Mouse (Mus musculus) liver, embryonic 13.5 days (tissue): ENCODE data around the gene Cfap74. TPM values are rescaled to one million over a fixed set of nuclear protein-coding genes. Genes with fewer than 3 reads are reported as not detected.

Source experiments
- ATAC-seq: fragments of 200-750 bp; cut with Nextera tagmentation; 2 replicates; pipeline ENCODE4 v1.8.0; 2017; ENCODE audit warnings: low read depth, mild to moderate bottlenecking, moderate number of reproducible peaks, moderate library complexity
- DNase-seq: peaks from one replicate; pipeline ENCODE4 v3.0.0; 2022
- H3K27ac ChIP-seq: fragments of 300-500 bp; sonication (generic); 2 replicates; pipeline ENCODE4 v1.5.1; 2015; ENCODE audit warnings: moderate library complexity, mild to moderate bottlenecking, inconsistent platforms
- H3K27me3 ChIP-seq: fragments of 300-500 bp; sonication (generic); 2 replicates; pipeline ENCODE4 v1.6.1; 2015; ENCODE audit warnings: mild to moderate bottlenecking, inconsistent platforms
- H3K36me3 ChIP-seq: fragments of 300-500 bp; sonication (generic); 2 replicates; pipeline ENCODE4 v1.6.1; 2015; ENCODE audit warnings: mild to moderate bottlenecking, inconsistent platforms
- H3K4me1 ChIP-seq: fragments of 300-500 bp; sonication (generic); replicated peaks from 2 replicates; pipeline ENCODE4 v1.6.1; 2015; ENCODE audit warnings: inconsistent platforms
- H3K4me2 ChIP-seq: fragments of 300-500 bp; sonication (generic); 2 replicates; pipeline ENCODE4 v1.6.1; 2015; ENCODE audit warnings: inconsistent platforms, mild to moderate bottlenecking, moderate library complexity
- H3K4me3 ChIP-seq: fragments of 300-500 bp; sonication (generic); replicated peaks from 2 replicates; pipeline ENCODE4 v1.5.1; 2015; ENCODE audit warnings: mild to moderate bottlenecking, inconsistent platforms
- H3K9ac ChIP-seq: fragments of 300-500 bp; sonication (generic); 2 replicates; pipeline ENCODE4 v1.6.1; 2015; ENCODE audit warnings: mild to moderate bottlenecking, inconsistent platforms
- H3K9me3 ChIP-seq: fragments of 300-500 bp; sonication (generic); replicated peaks from 2 replicates; pipeline ENCODE4 v1.6.1; 2016; ENCODE audit warnings: inconsistent platforms
- WGBS: fragments of 180-500 bp; shearing (Covaris S2); methylation state at CpG from one replicate; pipeline ENCODE4 v1.1.7; 2015; ENCODE audit not compliant: insufficient replicate concordance; 5-methylcytosine and 5-hydroxymethylcytosine counted together
- polyA plus RNA-seq: library from polyadenylated mRNA; unstranded; fragments of >200 nt; fragmentation: Nextera tagmentation; extraction: Ambion mirVana; gene quantifications from 2 replicates; pipeline ENCODE4 v1.2.1, GENCODE M21; 2015

Gene Cfap74
- 0.09 and 0.13 TPM in 2 replicates for polyA plus RNA-seq

GRCm38 (mm10) chr4:155409058-155409776, at the start of gene Cfap74:
Cfap74 (plus strand) TSS chr4:155409190.
- peak; percentile 41; the same call in 1 of the 2 replicates for ATAC-seq
- WGBS: 3% methylated on average over 35 of the region's 35 CpGs
- H3K36me3 ChIP-seq: no peaks in the 10 kb centered on the region
- H3K4me2 ChIP-seq: peak within 1 kb of the TSS; percentile 53
- no peaks in the 10 kb centered on the region for H3K9me3 ChIP-seq
- H3K4me1 ChIP-seq: peaks cover 3% of the 10 kb centered on the region; the same call in 1 of the 2 replicates
- DNase-seq: no peak
- peak within 1 kb of the TSS; percentile 37 for H3K4me3 ChIP-seq
- H3K27me3 ChIP-seq: peaks cover 22% of the 10 kb centered on the region
- no peak within 1 kb of the TSS for H3K9ac ChIP-seq
- no peak within 1 kb of the TSS for H3K27ac ChIP-seq

GRCm38 (mm10) chr4:155359560-155360464, 49.2 kb upstream of the Cfap74 start:
- DNase-seq: no peak
- no peaks in the 10 kb centered on the region for H3K36me3 ChIP-seq
- no peak overlapping the region for H3K4me3 ChIP-seq
- H3K4me1 ChIP-seq: peaks cover 3% of the 10 kb centered on the region; the same call in 1 of the 2 replicates
- H3K27ac ChIP-seq: no peak overlapping the region
- WGBS: 27% methylated on average over 12 of the region's 12 CpGs
- peaks cover 62% of the 10 kb centered on the region for H3K27me3 ChIP-seq
- ATAC-seq: no peak
- H3K9me3 ChIP-seq: no peaks in the 10 kb centered on the region
- no peak overlapping the region for H3K9ac ChIP-seq
- no peak overlapping the region for H3K4me2 ChIP-seq

GRCm38 (mm10) chr4:155360856-155361255, 48.1 kb upstream of the Cfap74 start:
- peaks cover 70% of the 10 kb centered on the region for H3K27me3 ChIP-seq

GRCm38 (mm10) chr4:155361303-155361791, 47.6 kb upstream of the Cfap74 start, which contains the start of gene Prkcz:
Prkcz (minus strand) TSS chr4:155361361.
- ATAC-seq (peak; percentile 82), DNase-seq (peak; percentile 9)
- peaks cover 75% of the 10 kb centered on the region for H3K27me3 ChIP-seq
- peaks cover 3% of the 10 kb centered on the region; the same call in 1 of the 2 replicates for H3K4me1 ChIP-seq
- peak within 1 kb of the TSS; percentile 46 for H3K4me3 ChIP-seq
- H3K9me3 ChIP-seq: no peaks in the 10 kb centered on the region
- H3K27ac ChIP-seq: no peak within 1 kb of the TSS
- no peaks in the 10 kb centered on the region for H3K36me3 ChIP-seq
- H3K9ac ChIP-seq: no peak within 1 kb of the TSS
- H3K4me2 ChIP-seq: peak within 1 kb of the TSS; percentile 44
- 3% methylated on average over 51 of the region's 51 CpGs for WGBS

More at GRCm38 (mm10) chr4:155360856-155361255, 48.1 kb upstream of the Cfap74 start:
- WGBS: 2% methylated on average over 42 of the region's 42 CpGs
- no peak; the same call in 1 of the 2 replicates for ATAC-seq
- H3K4me1 ChIP-seq: peaks cover 3% of the 10 kb centered on the region; the same call in 1 of the 2 replicates
- no peaks in the 10 kb centered on the region for H3K9me3 ChIP-seq
- no peak for DNase-seq
- H3K36me3 ChIP-seq: no peaks in the 10 kb centered on the region
- no peak overlapping the region for H3K27ac ChIP-seq
- H3K4me3 ChIP-seq: peak overlapping the region; percentile 46
- H3K4me2 ChIP-seq: peak overlapping the region; percentile 44
- no peak overlapping the region for H3K9ac ChIP-seq

GRCm38 (mm10) chr4:155362443-155362842, 46.5 kb upstream of the Cfap74 start:
- no peak overlapping the region for H3K9ac ChIP-seq
- no peaks in the 10 kb centered on the region for H3K9me3 ChIP-seq
- DNase-seq: no peak
- H3K27me3 ChIP-seq: peaks cover 76% of the 10 kb centered on the region
- WGBS: 33% methylated on average over 5 of the region's 5 CpGs
- no peak overlapping the region for H3K4me2 ChIP-seq
- no peaks in the 10 kb centered on the region for H3K36me3 ChIP-seq
- no peak for ATAC-seq
- H3K27ac ChIP-seq: no peak overlapping the region
- peaks cover 3% of the 10 kb centered on the region; the same call in 1 of the 2 replicates for H3K4me1 ChIP-seq
- no peak overlapping the region for H3K4me3 ChIP-seq

- ATAC-seq (no peak), DNase-seq (no peak)
- H3K9ac ChIP-seq: no peak overlapping the region
- H3K36me3 ChIP-seq: no peaks in the 10 kb centered on the region
- H3K4me2 ChIP-seq: no peak overlapping the region
- no peaks in the 10 kb centered on the region for H3K9me3 ChIP-seq
- no peak overlapping the region for H3K27ac ChIP-seq
- H3K27me3 ChIP-seq: peaks cover 41% of the 10 kb centered on the region
- H3K4me1 ChIP-seq: peaks cover 8% of the 10 kb centered on the region; the same call in 1 of the 2 replicates
- H3K4me3 ChIP-seq: no peak overlapping the region
- 62% methylated on average over 6 of the region's 6 CpGs for WGBS
Measured at GRCm38 (mm10) chr4:155366784-155367183, 42.2 kb upstream of the Cfap74 start.

GRCm38 (mm10) chr4:155367739-155368138, 41.3 kb upstream of the Cfap74 start:
- H3K27ac ChIP-seq: no peak overlapping the region
- no peak overlapping the region for H3K4me3 ChIP-seq
- peaks cover 31% of the 10 kb centered on the region for H3K27me3 ChIP-seq
- no peak for ATAC-seq
- DNase-seq: no peak
- WGBS: 74% methylated on average over 9 of the region's 9 CpGs
- no peak overlapping the region for H3K4me2 ChIP-seq
- H3K9me3 ChIP-seq: no peaks in the 10 kb centered on the region
- H3K4me1 ChIP-seq: peaks cover 10% of the 10 kb centered on the region; the same call in 1 of the 2 replicates
- no peaks in the 10 kb centered on the region for H3K36me3 ChIP-seq
- no peak overlapping the region for H3K9ac ChIP-seq

- 29% methylated on average over 12 of the region's 12 CpGs for WGBS
- H3K9me3 ChIP-seq: no peaks in the 10 kb centered on the region
- peak; percentile 13 for DNase-seq
Measured at GRCm38 (mm10) chr4:155368684-155369083, 40.3 kb upstream of the Cfap74 start.

GRCm38 (mm10) chr4:155370737-155371715, 38.0 kb upstream of the Cfap74 start:
- WGBS: 68% methylated on average over 15 of the region's 15 CpGs
- DNase-seq (no peak), ATAC-seq (peak; percentile 43; the same call in 1 of the 2 replicates)
- H3K4me2 ChIP-seq: no peak overlapping the region
- H3K27me3 ChIP-seq: peaks cover 10% of the 10 kb centered on the region
- H3K9ac ChIP-seq: no peak overlapping the region
- H3K4me1 ChIP-seq: peaks cover 10% of the 10 kb centered on the region; the same call in 1 of the 2 replicates
- H3K9me3 ChIP-seq: no peaks in the 10 kb centered on the region
- no peaks in the 10 kb centered on the region for H3K36me3 ChIP-seq
- no peak overlapping the region for H3K4me3 ChIP-seq
- no peak overlapping the region for H3K27ac ChIP-seq

More at GRCm38 (mm10) chr4:155368684-155369083, 40.3 kb upstream of the Cfap74 start:
- Histone ChIP-seq H3K27me3 (peaks cover 22% of the 10 kb centered on the region), H3K4me1 (peaks cover 10% of the 10 kb centered on the region; the same call in 1 of the 2 replicates), H3K36me3 (no peaks in the 10 kb centered on the region), H3K27ac (no peak overlapping the region), H3K9ac (no peak overlapping the region), H3K4me3 (no peak overlapping the region), H3K4me2 (no peak overlapping the region)
- no peak for ATAC-seq
